Mouse (Mus musculus) testis, adult 2 months (tissue): ENCODE measurements around the gene Rad51b.

Source experiments
- CTCF ChIP-seq: fragments of 200-500 bp; IDR thresholded peaks from 2 replicates; pipeline ENCODE4 v1.5.1; 2012; ENCODE audit warnings: low read depth, mild to moderate bottlenecking, inconsistent platforms, low read length, moderate library complexity; ENCODE audit not compliant: control insufficient read depth, insufficient read depth, insufficient replicate concordance
- POLR2A ChIP-seq: fragments of 200-500 bp; IDR thresholded peaks from 2 replicates; pipeline ENCODE4 v1.6.1; 2012; ENCODE audit warnings: low read depth, mild to moderate bottlenecking, inconsistent platforms, low read length, moderate library complexity; ENCODE audit not compliant: control insufficient read depth

DNA sequence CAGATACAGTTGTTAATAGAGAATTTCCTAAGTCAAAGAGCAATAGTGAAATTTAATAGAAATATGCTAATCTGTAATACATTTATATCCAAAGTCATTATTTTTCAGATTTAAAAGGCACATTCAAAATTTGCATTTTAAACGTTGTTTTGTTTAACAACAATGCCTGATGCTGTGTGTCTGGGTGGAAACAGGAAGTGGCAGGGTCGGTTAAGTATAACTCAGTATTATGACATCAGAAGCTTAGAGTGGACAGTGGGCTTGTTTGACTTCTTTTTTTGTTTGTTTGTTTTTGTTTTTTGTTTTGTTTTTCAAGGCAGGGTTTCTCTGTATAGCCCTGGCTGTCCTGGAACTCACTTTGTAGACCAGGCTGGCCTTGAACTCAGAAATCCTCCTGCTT is 147.6 kb downstream of the Rad51b start:
- TF ChIP-seq POLR2A, result no peak
- TF ChIP-seq CTCF, result no peak
